Mouse (Mus musculus): ENCODE data around the gene Phf6. TPM values are rescaled to one million over a fixed set of nuclear protein-coding genes. Genes with fewer than 3 reads are reported as not detected.

The Phf6 gene
- polyA plus RNA-seq, 1 experiment from 2014 or later, result 71.5 TPM

Other genes starting within 250 kb of the Phf6 start
- 7.4 TPM in 2 replicates for gene Ccdc160, start 121.1 kb upstream of the Phf6 start, polyA plus RNA-seq (2014; fragmentation: Nextera tagmentation; extraction: Ambion mirVana)
- gene Hprt, start 75.9 kb downstream of the Phf6 start, polyA plus RNA-seq (2014; fragmentation: Nextera tagmentation; extraction: Ambion mirVana), result 138 and 149 TPM in 2 replicates

All from neural tube, embryonic 14.5 days (tissue).